Mouse (Mus musculus): ENCODE measurements around the gene Zfp292. TPM values are rescaled to one million over a fixed set of nuclear protein-coding genes. Genes with fewer than 3 reads are reported as not detected.

Zfp292 gene
- polyA plus RNA-seq, 1 experiment from 2014 or later = 17.6 TPM

- no peak for DNase-seq (ENCODE audit: low spot score)
- Histone ChIP-seq H3K27ac (no peak overlapping the region), H3K4me1 (peaks cover 12% of the 10 kb centered on the region), H3K4me3 (no peak overlapping the region), H3K9me3 (no peaks in the 10 kb centered on the region), H3K36me3 (peaks cover 16% of the 10 kb centered on the region), H3K27me3 (ENCODE audit: insufficient read depth, poor library complexity, severe bottlenecking) (no peaks in the 10 kb centered on the region)
- 75% methylated on average over 4 of the region's 4 CpGs for WGBS
These were observed 9.8 kb downstream of the Zfp292 start for GRCm38 (mm10) chr4:34872896-34873495.

DNA sequence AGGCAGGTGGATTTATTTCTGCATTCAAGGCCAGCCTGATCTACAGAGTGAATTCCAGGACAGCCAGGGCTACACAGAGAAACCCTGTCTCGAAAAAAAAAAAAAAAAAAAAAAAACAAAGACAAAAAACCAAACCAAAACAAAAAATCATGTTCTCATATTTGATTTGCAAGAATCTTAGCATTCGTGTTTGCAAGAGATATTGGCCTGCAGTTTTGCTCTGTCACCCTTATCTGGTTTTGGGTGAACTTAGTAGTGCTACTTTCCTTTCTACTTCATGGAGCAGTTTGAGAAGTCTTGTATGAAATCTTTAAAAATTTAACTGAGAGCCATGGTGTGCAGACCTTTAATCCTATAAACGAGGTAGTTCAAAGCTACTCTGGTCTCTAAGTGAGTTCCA lies 12.9 kb downstream of the Zfp292 start:
- no peak overlapping the region for H3K4me3 ChIP-seq
- H3K27ac ChIP-seq = no peak overlapping the region
- H3K27me3 ChIP-seq (ENCODE audit: insufficient read depth, poor library complexity, severe bottlenecking) = no peaks in the 10 kb centered on the region
- no peaks in the 10 kb centered on the region for H3K9me3 ChIP-seq
- no peak for DNase-seq (ENCODE audit: low spot score)
- no peaks in the 10 kb centered on the region for H3K36me3 ChIP-seq
- peaks cover 12% of the 10 kb centered on the region for H3K4me1 ChIP-seq
- 80% methylated on average over 3 of the region's 3 CpGs for WGBS

DNA sequence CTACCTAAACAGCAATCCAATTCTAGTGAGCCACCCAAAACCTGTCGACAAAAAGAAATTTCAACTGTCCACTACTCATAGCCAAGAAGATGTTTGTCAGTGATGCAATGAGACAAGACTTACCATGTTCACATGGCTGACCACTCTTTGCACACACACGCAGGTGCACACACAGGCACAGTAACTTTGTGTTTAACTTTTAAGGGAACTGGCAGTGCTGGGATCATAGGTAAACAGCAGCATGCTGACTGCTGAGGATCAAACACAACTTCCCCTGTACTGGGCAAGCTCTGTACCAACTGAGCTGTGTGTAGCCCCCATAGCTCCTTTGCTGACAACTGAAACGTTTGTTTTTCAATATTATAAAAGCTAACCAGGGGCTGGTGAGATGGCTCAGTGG lies 21.3 kb downstream of the Zfp292 start:
- no peak overlapping the region for H3K27ac ChIP-seq
- WGBS = 83% methylated on average over 3 of the region's 3 CpGs
- no peaks in the 10 kb centered on the region for H3K27me3 ChIP-seq (ENCODE audit: insufficient read depth, poor library complexity, severe bottlenecking)
- no peaks in the 10 kb centered on the region for H3K9me3 ChIP-seq
- H3K36me3 ChIP-seq = 0 out of 2 replicates have a peak, but pooled peaks cover 3% of the 10 kb centered on the region
- 0 out of 2 replicates have a peak, but pooled peaks cover 8% of the 10 kb centered on the region for H3K4me1 ChIP-seq
- DNase-seq (ENCODE audit: low spot score) = no peak
- H3K4me3 ChIP-seq = no peak overlapping the region

GRCm38 (mm10) chr4:34859416-34859815 lies 23.3 kb downstream of the Zfp292 start:
- Histone ChIP-seq H3K27me3 (ENCODE audit: insufficient read depth, poor library complexity, severe bottlenecking) (no peaks in the 10 kb centered on the region), H3K4me1 (0 out of 2 replicates have a peak, but pooled peaks cover 8% of the 10 kb centered on the region), H3K4me3 (no peak overlapping the region), H3K27ac (no peak overlapping the region), H3K36me3 (peaks cover 7% of the 10 kb centered on the region; the same call in 1 of the 2 replicates), H3K9me3 (no peaks in the 10 kb centered on the region)
- DNase-seq (ENCODE audit: low spot score) = no peak
- 93% methylated on average over 3 of the region's 3 CpGs for WGBS

DNA sequence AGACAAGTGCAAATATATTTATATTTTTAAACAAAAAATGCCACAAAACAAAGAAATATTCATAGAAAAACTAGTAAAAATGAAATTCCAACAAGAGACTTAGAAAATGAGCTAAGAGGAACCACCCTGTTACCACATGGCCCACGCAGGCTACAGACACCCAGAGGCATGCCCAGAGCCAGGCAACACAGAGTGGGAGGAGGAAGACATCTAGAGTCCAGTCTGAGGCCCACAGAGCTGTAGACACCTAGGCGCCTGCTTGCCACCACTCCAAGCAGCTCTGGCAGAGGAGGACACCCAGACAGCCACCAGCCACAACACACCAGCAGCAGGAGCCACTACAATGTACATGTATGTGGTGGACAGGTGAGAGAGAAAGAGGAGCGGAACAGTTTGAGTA lies 23.9 kb downstream of the Zfp292 start:
- H3K4me1 ChIP-seq = 0 out of 2 replicates have a peak, but pooled peaks cover 8% of the 10 kb centered on the region
- no peak overlapping the region for H3K27ac ChIP-seq
- H3K36me3 ChIP-seq = peaks cover 11% of the 10 kb centered on the region; the same call in 1 of the 2 replicates
- no peaks in the 10 kb centered on the region for H3K27me3 ChIP-seq (ENCODE audit: insufficient read depth, poor library complexity, severe bottlenecking)
- DNase-seq (ENCODE audit: low spot score) = no peak
- 88% methylated on average over 3 of the region's 3 CpGs for WGBS
- H3K4me3 ChIP-seq = no peak overlapping the region
- no peaks in the 10 kb centered on the region for H3K9me3 ChIP-seq

- 42% methylated on average over 1 of the region's 1 CpGs for WGBS
- no peaks in the 10 kb centered on the region for H3K27me3 ChIP-seq (ENCODE audit: insufficient read depth, poor library complexity, severe bottlenecking)
- peaks cover 28% of the 10 kb centered on the region for H3K36me3 ChIP-seq
- no peak overlapping the region for H3K27ac ChIP-seq
- H3K9me3 ChIP-seq = no peaks in the 10 kb centered on the region
- no peak for DNase-seq (ENCODE audit: low spot score)
- H3K4me1 ChIP-seq = 0 out of 2 replicates have a peak, but pooled peaks cover 8% of the 10 kb centered on the region
- H3K4me3 ChIP-seq = no peak overlapping the region
These were observed 26.8 kb downstream of the Zfp292 start for GRCm38 (mm10) chr4:34855966-34856365.

GRCm38 (mm10) chr4:34852051-34852450 lies 30.7 kb downstream of the Zfp292 start:
- WGBS = 94% methylated on average over 7 of the region's 7 CpGs
- Histone ChIP-seq H3K9me3 (no peaks in the 10 kb centered on the region), H3K36me3 (peaks cover 43% of the 10 kb centered on the region)

GRCm38 (mm10) chr4:34850156-34850555 lies 32.6 kb downstream of the Zfp292 start:
- Histone ChIP-seq H3K27ac (no peak overlapping the region), H3K27me3 (ENCODE audit: insufficient read depth, poor library complexity, severe bottlenecking) (no peaks in the 10 kb centered on the region), H3K36me3 (peaks cover 43% of the 10 kb centered on the region), H3K4me1 (no peaks in the 10 kb centered on the region), H3K9me3 (no peaks in the 10 kb centered on the region), H3K4me3 (no peak overlapping the region)
- no peak for DNase-seq (ENCODE audit: low spot score)
- WGBS = 91% methylated on average over 2 of the region's 2 CpGs

More at GRCm38 (mm10) chr4:34852051-34852450, 30.7 kb downstream of the Zfp292 start:
- DNase-seq (ENCODE audit: low spot score) = no peak
- H3K27ac ChIP-seq = no peak overlapping the region
- no peak overlapping the region for H3K4me3 ChIP-seq
- H3K4me1 ChIP-seq = no peaks in the 10 kb centered on the region
- H3K27me3 ChIP-seq (ENCODE audit: insufficient read depth, poor library complexity, severe bottlenecking) = no peaks in the 10 kb centered on the region

GRCm38 (mm10) chr4:34847679-34848309 lies 35.0 kb downstream of the Zfp292 start:
- Histone ChIP-seq H3K27me3 (ENCODE audit: insufficient read depth, poor library complexity, severe bottlenecking) (no peaks in the 10 kb centered on the region), H3K4me1 (peaks cover 15% of the 10 kb centered on the region), H3K4me3 (no peak overlapping the region), H3K9me3 (no peaks in the 10 kb centered on the region), H3K36me3 (peaks cover 28% of the 10 kb centered on the region), H3K27ac (no peak overlapping the region)
- DNase-seq (ENCODE audit: low spot score) = no peak
- 85% methylated on average over 6 of the region's 6 CpGs for WGBS

- H3K4me1 ChIP-seq = peaks cover 15% of the 10 kb centered on the region
- WGBS = 90% methylated on average over 1 of the region's 1 CpGs
- no peaks in the 10 kb centered on the region for H3K27me3 ChIP-seq (ENCODE audit: insufficient read depth, poor library complexity, severe bottlenecking)
- no peak for DNase-seq (ENCODE audit: low spot score)
- no peak overlapping the region for H3K27ac ChIP-seq
- peaks cover 13% of the 10 kb centered on the region; the same call in 1 of the 2 replicates for H3K36me3 ChIP-seq
- H3K9me3 ChIP-seq = no peaks in the 10 kb centered on the region
- no peak overlapping the region for H3K4me3 ChIP-seq
These were observed 38.9 kb downstream of the Zfp292 start for GRCm38 (mm10) chr4:34843839-34844238.

GRCm38 (mm10) chr4:34842826-34843225 lies 39.9 kb downstream of the Zfp292 start:
- peaks cover 15% of the 10 kb centered on the region for H3K4me1 ChIP-seq
- H3K36me3 ChIP-seq = peaks cover 18% of the 10 kb centered on the region
- DNase-seq (ENCODE audit: low spot score) = no peak
- H3K4me3 ChIP-seq = no peak overlapping the region
- no peak overlapping the region for H3K27ac ChIP-seq
- 87% methylated on average over 3 of the region's 3 CpGs for WGBS
- H3K9me3 ChIP-seq = no peaks in the 10 kb centered on the region
- no peaks in the 10 kb centered on the region for H3K27me3 ChIP-seq (ENCODE audit: insufficient read depth, poor library complexity, severe bottlenecking)

GRCm38 (mm10) chr4:34831496-34831895 lies 51.3 kb downstream of the Zfp292 start:
- 85% methylated on average over 4 of the region's 4 CpGs for WGBS
- Histone ChIP-seq H3K9me3 (no peaks in the 10 kb centered on the region), H3K36me3 (peaks cover 38% of the 10 kb centered on the region), H3K27me3 (ENCODE audit: insufficient read depth, poor library complexity, severe bottlenecking) (no peaks in the 10 kb centered on the region), H3K4me3 (no peak overlapping the region), H3K27ac (no peak overlapping the region), H3K4me1 (no peaks in the 10 kb centered on the region)
- no peak for DNase-seq (ENCODE audit: low spot score)

DNA sequence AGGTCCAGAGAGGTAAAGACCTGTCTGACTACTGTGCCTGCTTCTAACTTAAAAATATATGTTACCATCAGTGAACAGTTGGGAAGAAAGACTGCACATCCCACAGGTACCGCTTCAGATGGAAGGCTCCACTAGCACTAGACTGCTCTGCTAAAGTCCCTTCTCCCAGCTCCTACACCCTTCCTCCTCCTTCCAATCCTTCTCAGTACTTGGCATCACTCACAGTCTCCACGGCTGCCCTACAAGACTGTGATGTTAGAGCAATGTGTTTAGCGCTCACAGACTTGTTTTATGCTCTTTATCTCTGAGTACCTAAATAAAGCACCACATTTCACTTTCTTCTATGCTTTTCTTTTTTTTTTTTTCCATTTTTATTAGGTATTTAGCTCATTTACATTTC lies 53.3 kb downstream of the Zfp292 start:
- Histone ChIP-seq H3K27ac (no peak overlapping the region), H3K36me3 (peaks cover 31% of the 10 kb centered on the region)

More for the DNA sequence above, 53.3 kb downstream of the Zfp292 start:
- Histone ChIP-seq H3K27me3 (ENCODE audit: insufficient read depth, poor library complexity, severe bottlenecking) (no peaks in the 10 kb centered on the region), H3K4me3 (no peak overlapping the region), H3K9me3 (no peaks in the 10 kb centered on the region), H3K4me1 (no peaks in the 10 kb centered on the region)
- no peak for DNase-seq (ENCODE audit: low spot score)
- WGBS = 93% methylated on average over 3 of the region's 3 CpGs
